Mouse (Mus musculus) CH12.LX (cell line): Measurements from ENCODE around the gene Cblb. TPM values are rescaled to one million over a fixed set of nuclear protein-coding genes. Genes with fewer than 3 reads are reported as not detected.

Experiments used
- DNase-seq: peaks from one replicate; pipeline ENCODE4 v3.0.0-alpha.2; 2013; ENCODE audit errors: extremely low read depth
- H3K27ac ChIP-seq: 2 replicates; pipeline ENCODE4 v1.5.1; 2012; ENCODE audit warnings: low read depth, mild to moderate bottlenecking, control low read depth, moderate library complexity; ENCODE audit not compliant: insufficient read depth
- H3K27me3 ChIP-seq: replicated peaks from 2 replicates; pipeline ENCODE3; 2012; ENCODE audit warnings: inconsistent platforms
- H3K36me3 ChIP-seq, 2 experiments: replicated peaks in 1 of 2; 2 replicates each; pipeline versions ENCODE3 to v1.6.1; 2012; ENCODE audit warnings: inconsistent platforms in 1 of 2, low read length in 1 of 2, mild to moderate bottlenecking in 1 of 2, mixed read lengths in 1 of 2, moderate library complexity in 1 of 2; ENCODE audit not compliant: control insufficient read depth in 1 of 2, insufficient read depth in 1 of 2
- H3K4me1 ChIP-seq, 2 experiments: 2 replicates each; pipeline ENCODE4 v1.6.1; 2012; ENCODE audit warnings: inconsistent platforms in 1 of 2, moderate library complexity in 1 of 2; ENCODE audit not compliant: insufficient read depth in 2 of 2, control insufficient read depth in 1 of 2
- H3K4me2 ChIP-seq: 2 replicates; pipeline ENCODE4 v1.6.1; 2012; ENCODE audit warnings: low read depth, mild to moderate bottlenecking, control low read depth; ENCODE audit not compliant: poor library complexity, insufficient read depth, severe bottlenecking
- H3K4me3 ChIP-seq, 3 experiments: fragments of 150-350 bp in 1 of 3; sonication (generic) in 1 of 3; replicated peaks in 1 of 3; 2 replicates each; pipeline versions ENCODE3 to v1.5.1; 2011 to 2012; ENCODE audit warnings: low read depth in 2 of 3, low read length in 2 of 3, mild to moderate bottlenecking in 2 of 3, moderate library complexity in 2 of 3, control low read depth in 1 of 3, improper control_type of control experiment in 1 of 3, inconsistent platforms in 1 of 3, mixed read lengths in 1 of 3; ENCODE audit not compliant: poor library complexity in 1 of 3
- H3K79me2 ChIP-seq: replicated peaks from 2 replicates; pipeline ENCODE4 v1.6.1; 2012; ENCODE audit warnings: mild to moderate bottlenecking, moderate library complexity; ENCODE audit not compliant: control insufficient read depth, poor library complexity, insufficient read depth, severe bottlenecking; ENCODE audit errors: extremely low read depth
- H3K9ac ChIP-seq: 2 replicates; pipeline ENCODE4 v1.6.1; 2012; ENCODE audit warnings: low read depth, mild to moderate bottlenecking, control low read depth, moderate library complexity; ENCODE audit not compliant: insufficient read depth
- H3K9me3 ChIP-seq: replicated peaks from 2 replicates; pipeline ENCODE3; 2012; ENCODE audit warnings: low read length, inconsistent platforms, mixed read lengths
- CHD1 ChIP-seq: IDR thresholded peaks from 2 replicates; pipeline ENCODE4 v1.6.1; 2012; ENCODE audit warnings: low read depth, low read length, improper control_type of control experiment, inconsistent platforms
- IRF4 ChIP-seq: IDR thresholded peaks from 2 replicates; pipeline ENCODE4 v1.6.1; 2014; ENCODE audit warnings: low read depth, mild to moderate bottlenecking, inconsistent platforms, low read length, improper control_type of control experiment
- MAFK ChIP-seq: IDR thresholded peaks from 2 replicates; pipeline ENCODE4 v1.6.1; 2011; ENCODE audit warnings: low read length, improper control_type of control experiment; ENCODE audit not compliant: insufficient replicate concordance
- MAX ChIP-seq: IDR thresholded peaks from 2 replicates; pipeline ENCODE4 v1.6.1; 2011; ENCODE audit warnings: low read length, improper control_type of control experiment
- MEF2A ChIP-seq: IDR thresholded peaks from 2 replicates; pipeline ENCODE4 v1.6.1; 2014; ENCODE audit warnings: low read depth, mild to moderate bottlenecking, inconsistent platforms, low read length, improper control_type of control experiment, borderline replicate concordance
- NRF1 ChIP-seq: IDR thresholded peaks from 2 replicates; pipeline ENCODE4 v1.6.1; 2014; ENCODE audit warnings: low read depth, mild to moderate bottlenecking, inconsistent platforms, low read length, improper control_type of control experiment, moderate library complexity
- POLR2A ChIP-seq: IDR thresholded peaks from 2 replicates; pipeline ENCODE4 v1.6.1; 2011; ENCODE audit warnings: low read depth, mild to moderate bottlenecking, improper control_type of control experiment, low read length
- POLR2AphosphoS2 ChIP-seq: IDR thresholded peaks from 2 replicates; pipeline ENCODE4 v1.6.1; 2011; ENCODE audit warnings: low read depth, low read length, improper control_type of control experiment
- RAD21 ChIP-seq: IDR thresholded peaks from 2 replicates; pipeline ENCODE4 v1.6.1; 2011; ENCODE audit warnings: low read depth, mild to moderate bottlenecking, low read length, improper control_type of control experiment, moderate library complexity
- UBTF ChIP-seq: IDR thresholded peaks from 2 replicates; pipeline ENCODE4 v1.6.1; 2012; ENCODE audit warnings: low read depth, mild to moderate bottlenecking, inconsistent platforms, low read length, improper control_type of control experiment, moderate library complexity
- ZC3H11A ChIP-seq: IDR thresholded peaks from 2 replicates; pipeline ENCODE4 v1.6.1; 2012; ENCODE audit warnings: low read depth, mild to moderate bottlenecking, inconsistent platforms, low read length, improper control_type of control experiment
- dilution Hi-C: fragments of 300-500 bp; cut with MboI; formaldehyde crosslinking; loops from 2 replicates; pipeline ENCODE4 v1.14.3; 2020; ENCODE audit warnings: low sequenced_read_pairs; ENCODE audit not compliant: extremely low pct_unique_long_range_greater_than_20kb, extremely low pct_ligation_motif_present
- in situ Hi-C: fragments of 300-500 bp; cut with MboI; formaldehyde crosslinking; loops from 3 replicates; pipeline ENCODE4 v1.14.3; 2019; ENCODE audit warnings: low sequenced_read_pairs, low pct_ligation_motif_present, low pct_unique_long_range_greater_than_20kb, mixed read lengths
- polyA plus RNA-seq: library from polyadenylated mRNA; unstranded; fragments of >175 nt; gene quantifications from 2 replicates; pipeline ENCODE4 v1.2.1, GENCODE M21; 2012; ENCODE audit warnings: low read depth; ENCODE audit not compliant: insufficient read length
- total RNA-seq, 2 experiments: library from RNA; depleted of rRNA; stranded (reverse); fragments of 300-350 nt in 1 of 2; fragments of >200 nt in 1 of 2; gene quantifications; 2 replicates each; pipeline ENCODE4 v1.2.3; 2012 to 2014

Gene Cblb
- total and polyA plus RNA-seq, 3 experiments = 3.5 to 18.9 (median 6.3) TPM

DNA sequence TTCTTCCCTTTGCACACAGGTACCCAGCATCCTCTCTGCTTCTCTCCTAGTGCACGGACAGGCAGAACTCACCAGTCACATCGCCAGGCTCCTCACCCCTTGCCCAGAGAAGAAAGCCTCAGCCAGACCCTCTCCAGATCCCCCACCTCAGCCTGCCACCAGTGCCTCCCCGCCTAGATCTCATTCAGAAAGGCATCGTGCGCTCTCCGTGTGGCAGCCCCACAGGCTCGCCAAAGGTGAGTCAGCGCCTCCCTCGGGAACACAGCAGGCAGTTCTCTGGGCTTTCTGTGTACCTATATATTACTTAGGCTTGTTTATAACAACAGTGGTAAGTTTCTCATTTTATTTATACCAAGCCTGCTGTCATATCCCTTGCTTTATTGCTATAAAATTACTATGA, 133.2 kb downstream of the Cblb start:
- H3K9ac ChIP-seq = no peak overlapping the region
- TF ChIP-seq POLR2A (no peak), ZC3H11A (no peak), NRF1 (no peak), RAD21 (no peak), IRF4 (no peak)
- TF ChIP-seq, all 38 proteins: peak for 0
- Histone ChIP-seq H3K9me3 (no peaks in the 10 kb centered on the region), H3K27ac (no peak overlapping the region), H3K4me2 (no peak overlapping the region), H3K79me2 (no peaks in the 10 kb centered on the region), H3K36me3 (peaks cover 0 to 51% of the 10 kb centered on the region in 2 experiments), H3K4me3 (no peak overlapping the region), H3K27me3 (no peaks in the 10 kb centered on the region), H3K4me1 (peaks cover 0 to 18% of the 10 kb centered on the region in 2 experiments; a peak in 2 of 4 replicates)
- DNase-seq = no peak
- in situ Hi-C loops (no loop called here), dilution Hi-C loops (no loop called here)

- no peak overlapping the region for H3K4me3 ChIP-seq
- DNase-seq = no peak
- H3K4me2 ChIP-seq = no peak overlapping the region
- H3K9me3 ChIP-seq = no peaks in the 10 kb centered on the region
- no peak overlapping the region for H3K27ac ChIP-seq
- TF ChIP-seq MAFK = no peak
- TF ChIP-seq CHD1 = no peak
- TF ChIP-seq MAX = no peak
- TF ChIP-seq POLR2AphosphoS2 = no peak
- H3K9ac ChIP-seq = no peak overlapping the region
- no peaks in the 10 kb centered on the region for H3K79me2 ChIP-seq
- dilution Hi-C loops (no loop called here), in situ Hi-C loops (no loop called here)
- H3K36me3 ChIP-seq = peaks cover 0 to 44% of the 10 kb centered on the region in 2 experiments
- H3K27me3 ChIP-seq = no peaks in the 10 kb centered on the region
- no peaks in the 10 kb centered on the region for H3K4me1 ChIP-seq
Observed at GRCm38 (mm10) chr16:52173253-52173652, 142.2 kb downstream of the Cblb start.

DNA sequence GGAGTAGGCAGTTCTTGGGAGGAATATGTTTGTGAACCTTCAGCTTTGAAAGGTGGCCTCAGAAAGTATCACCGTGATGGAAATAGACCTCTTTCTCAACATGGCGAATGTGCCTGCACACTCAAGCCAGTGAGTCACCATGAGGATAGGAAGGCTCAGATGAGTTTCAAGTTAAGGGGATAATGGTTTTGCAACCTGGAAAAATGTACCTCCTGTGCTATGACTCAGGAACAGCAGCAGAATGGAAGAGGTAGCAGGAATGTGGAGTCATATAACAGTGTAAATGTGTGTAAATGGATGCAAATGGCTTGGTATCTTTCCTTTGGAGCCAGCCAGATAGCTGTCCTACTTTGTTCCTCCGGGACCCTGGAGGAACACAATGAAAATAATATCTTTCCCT, 148.8 kb downstream of the Cblb start:
- in situ Hi-C loops = no loop called here
- Histone ChIP-seq H3K4me1 (peaks cover 0 to 8% of the 10 kb centered on the region in 2 experiments; a peak in 2 of 4 replicates), H3K9ac (no peak overlapping the region), H3K79me2 (no peaks in the 10 kb centered on the region), H3K27ac (no peak overlapping the region), H3K36me3 (peaks cover 0 to 32% of the 10 kb centered on the region in 2 experiments), H3K4me2 (no peak overlapping the region), H3K9me3 (no peaks in the 10 kb centered on the region), H3K4me3 (no peak overlapping the region), H3K27me3 (no peaks in the 10 kb centered on the region)
- DNase-seq = no peak
- dilution Hi-C loops = no loop called here
- TF ChIP-seq UBTF (no peak), MEF2A (no peak)
